Mouse (Mus musculus): ENCODE data around the gene Dscaml1. TPM values are rescaled to one million over a fixed set of nuclear protein-coding genes. Genes with fewer than 3 reads are reported as not detected.

Dscaml1 gene
- polyA plus RNA-seq, 1 experiment from 2014 or later: 1.1 TPM

- H3K9me3 ChIP-seq (ENCODE audit: control insufficient read depth, low read length): no peaks in the 10 kb centered on the region
- H3K4me2 ChIP-seq (ENCODE audit: low read depth): no peak overlapping the region
- no peak for DNase-seq (ENCODE audit: low spot score)
- no peak overlapping the region for H3K9ac ChIP-seq (ENCODE audit: low read length)
- H3K4me1 ChIP-seq (ENCODE audit: control insufficient read depth, insufficient read depth, low read length): no peaks in the 10 kb centered on the region
- no peak for ATAC-seq (ENCODE audit: insufficient read depth, low FRiP score, low TSS enrichment)
- 80% methylated on average over 4 of the region's 4 CpGs for WGBS
- H3K36me3 ChIP-seq (ENCODE audit: control insufficient read depth, insufficient read depth, low read length): no peaks in the 10 kb centered on the region
- H3K27ac ChIP-seq (ENCODE audit: low read depth, low read length): no peak overlapping the region
- H3K4me3 ChIP-seq (ENCODE audit: low read depth, low read length): no peak overlapping the region
- no peaks in the 10 kb centered on the region for H3K27me3 ChIP-seq (ENCODE audit: control insufficient read depth, insufficient read depth, low read length)
Measured at GRCm38 (mm10) chr9:45486665-45487074, 60.2 kb downstream of the Dscaml1 start.

- no peak overlapping the region for H3K27ac ChIP-seq (ENCODE audit: low read depth, low read length)
- no peak overlapping the region for H3K9ac ChIP-seq (ENCODE audit: low read length)
- WGBS: 83% methylated on average over 12 of the region's 12 CpGs
- DNase-seq (ENCODE audit: low spot score) (no peak), ATAC-seq (ENCODE audit: insufficient read depth, low FRiP score, low TSS enrichment) (no peak)
- no peak overlapping the region for H3K4me3 ChIP-seq (ENCODE audit: low read depth, low read length)
- H3K4me2 ChIP-seq (ENCODE audit: low read depth): no peak overlapping the region
- no peaks in the 10 kb centered on the region for H3K27me3 ChIP-seq (ENCODE audit: control insufficient read depth, insufficient read depth, low read length)
- no peaks in the 10 kb centered on the region for H3K36me3 ChIP-seq (ENCODE audit: control insufficient read depth, insufficient read depth, low read length)
- H3K4me1 ChIP-seq (ENCODE audit: control insufficient read depth, insufficient read depth, low read length): no peaks in the 10 kb centered on the region
- no peaks in the 10 kb centered on the region for H3K9me3 ChIP-seq (ENCODE audit: control insufficient read depth, low read length)
Measured at GRCm38 (mm10) chr9:45487179-45487801, 60.9 kb downstream of the Dscaml1 start.

GRCm38 (mm10) chr9:45490899-45491298 is 64.5 kb downstream of the Dscaml1 start:
- H3K27ac ChIP-seq (ENCODE audit: low read depth, low read length): no peak overlapping the region
- H3K9ac ChIP-seq (ENCODE audit: low read length): no peak overlapping the region
- DNase-seq (ENCODE audit: low spot score): no peak
- ATAC-seq (ENCODE audit: insufficient read depth, low FRiP score, low TSS enrichment): no peak
- H3K27me3 ChIP-seq (ENCODE audit: control insufficient read depth, insufficient read depth, low read length): no peaks in the 10 kb centered on the region
- no peaks in the 10 kb centered on the region for H3K9me3 ChIP-seq (ENCODE audit: control insufficient read depth, low read length)
- WGBS: 85% methylated on average over 2 of the region's 2 CpGs
- no peaks in the 10 kb centered on the region for H3K36me3 ChIP-seq (ENCODE audit: control insufficient read depth, insufficient read depth, low read length)
- H3K4me2 ChIP-seq (ENCODE audit: low read depth): no peak overlapping the region
- H3K4me1 ChIP-seq (ENCODE audit: control insufficient read depth, insufficient read depth, low read length): no peaks in the 10 kb centered on the region
- no peak overlapping the region for H3K4me3 ChIP-seq (ENCODE audit: low read depth, low read length)

- H3K36me3 ChIP-seq (ENCODE audit: control insufficient read depth, insufficient read depth, low read length): no peaks in the 10 kb centered on the region
- H3K4me1 ChIP-seq (ENCODE audit: control insufficient read depth, insufficient read depth, low read length): no peaks in the 10 kb centered on the region
- no peaks in the 10 kb centered on the region for H3K27me3 ChIP-seq (ENCODE audit: control insufficient read depth, insufficient read depth, low read length)
- no peak overlapping the region for H3K9ac ChIP-seq (ENCODE audit: low read length)
- H3K4me2 ChIP-seq (ENCODE audit: low read depth): no peak overlapping the region
- no peak for ATAC-seq (ENCODE audit: insufficient read depth, low FRiP score, low TSS enrichment)
- DNase-seq (ENCODE audit: low spot score): no peak
- H3K9me3 ChIP-seq (ENCODE audit: control insufficient read depth, low read length): no peaks in the 10 kb centered on the region
- no peak overlapping the region for H3K4me3 ChIP-seq (ENCODE audit: low read depth, low read length)
- no peak overlapping the region for H3K27ac ChIP-seq (ENCODE audit: low read depth, low read length)
- WGBS: 90% methylated on average over 3 of the region's 3 CpGs
Measured at GRCm38 (mm10) chr9:45494889-45495288, 68.5 kb downstream of the Dscaml1 start.

GRCm38 (mm10) chr9:45496340-45496739 is 69.9 kb downstream of the Dscaml1 start:
- ATAC-seq (ENCODE audit: insufficient read depth, low FRiP score, low TSS enrichment) (no peak), DNase-seq (ENCODE audit: low spot score) (no peak)
- H3K9me3 ChIP-seq (ENCODE audit: control insufficient read depth, low read length): no peaks in the 10 kb centered on the region
- H3K27ac ChIP-seq (ENCODE audit: low read depth, low read length): no peak overlapping the region
- no peak overlapping the region for H3K4me3 ChIP-seq (ENCODE audit: low read depth, low read length)
- WGBS: 85% methylated on average over 3 of the region's 3 CpGs
- H3K9ac ChIP-seq (ENCODE audit: low read length): no peak overlapping the region
- H3K4me1 ChIP-seq (ENCODE audit: control insufficient read depth, insufficient read depth, low read length): no peaks in the 10 kb centered on the region
- H3K4me2 ChIP-seq (ENCODE audit: low read depth): no peak overlapping the region
- H3K27me3 ChIP-seq (ENCODE audit: control insufficient read depth, insufficient read depth, low read length): no peaks in the 10 kb centered on the region
- no peaks in the 10 kb centered on the region for H3K36me3 ChIP-seq (ENCODE audit: control insufficient read depth, insufficient read depth, low read length)

- H3K4me2 ChIP-seq (ENCODE audit: low read depth): no peak overlapping the region
- 79% methylated on average over 1 of the region's 1 CpGs for WGBS
- no peak overlapping the region for H3K4me3 ChIP-seq (ENCODE audit: low read depth, low read length)
- no peaks in the 10 kb centered on the region for H3K36me3 ChIP-seq (ENCODE audit: control insufficient read depth, insufficient read depth, low read length)
- DNase-seq (ENCODE audit: low spot score) (no peak), ATAC-seq (ENCODE audit: insufficient read depth, low FRiP score, low TSS enrichment) (no peak)
- no peaks in the 10 kb centered on the region for H3K4me1 ChIP-seq (ENCODE audit: control insufficient read depth, insufficient read depth, low read length)
- no peaks in the 10 kb centered on the region for H3K27me3 ChIP-seq (ENCODE audit: control insufficient read depth, insufficient read depth, low read length)
- no peaks in the 10 kb centered on the region for H3K9me3 ChIP-seq (ENCODE audit: control insufficient read depth, low read length)
- no peak overlapping the region for H3K27ac ChIP-seq (ENCODE audit: low read depth, low read length)
- H3K9ac ChIP-seq (ENCODE audit: low read length): no peak overlapping the region
Measured at GRCm38 (mm10) chr9:45496944-45497343, 70.5 kb downstream of the Dscaml1 start.

GRCm38 (mm10) chr9:45499267-45499666 is 72.8 kb downstream of the Dscaml1 start:
- WGBS: 58% methylated on average over 10 of the region's 10 CpGs
- no peak for DNase-seq (ENCODE audit: low spot score)

GRCm38 (mm10) chr9:45500071-45500595 is 73.7 kb downstream of the Dscaml1 start:
- Histone ChIP-seq H3K36me3 (ENCODE audit: control insufficient read depth, insufficient read depth, low read length) (no peaks in the 10 kb centered on the region), H3K4me3 (ENCODE audit: low read depth, low read length) (no peak overlapping the region), H3K4me1 (ENCODE audit: control insufficient read depth, insufficient read depth, low read length) (0 out of 2 replicates have a peak, but pooled peaks cover 5% of the 10 kb centered on the region), H3K9ac (ENCODE audit: low read length) (no peak overlapping the region), H3K4me2 (ENCODE audit: low read depth) (no peak overlapping the region), H3K27ac (ENCODE audit: low read depth, low read length) (no peak overlapping the region), H3K9me3 (ENCODE audit: control insufficient read depth, low read length) (no peaks in the 10 kb centered on the region), H3K27me3 (ENCODE audit: control insufficient read depth, insufficient read depth, low read length) (no peaks in the 10 kb centered on the region)
- WGBS: 88% methylated on average over 3 of the region's 3 CpGs
- DNase-seq (ENCODE audit: low spot score): no peak
- ATAC-seq (ENCODE audit: insufficient read depth, low FRiP score, low TSS enrichment): no peak

More at GRCm38 (mm10) chr9:45499267-45499666, 72.8 kb downstream of the Dscaml1 start:
- no peak overlapping the region for H3K4me3 ChIP-seq (ENCODE audit: low read depth, low read length)
- H3K27me3 ChIP-seq (ENCODE audit: control insufficient read depth, insufficient read depth, low read length): no peaks in the 10 kb centered on the region
- no peak overlapping the region for H3K9ac ChIP-seq (ENCODE audit: low read length)
- ATAC-seq (ENCODE audit: insufficient read depth, low FRiP score, low TSS enrichment): no peak
- no peaks in the 10 kb centered on the region for H3K9me3 ChIP-seq (ENCODE audit: control insufficient read depth, low read length)
- H3K36me3 ChIP-seq (ENCODE audit: control insufficient read depth, insufficient read depth, low read length): no peaks in the 10 kb centered on the region
- H3K4me2 ChIP-seq (ENCODE audit: low read depth): no peak overlapping the region
- H3K27ac ChIP-seq (ENCODE audit: low read depth, low read length): no peak overlapping the region
- H3K4me1 ChIP-seq (ENCODE audit: control insufficient read depth, insufficient read depth, low read length): 0 out of 2 replicates have a peak, but pooled peaks cover 5% of the 10 kb centered on the region

- H3K27ac ChIP-seq (ENCODE audit: low read depth, low read length): no peak overlapping the region
- no peak overlapping the region for H3K4me2 ChIP-seq (ENCODE audit: low read depth)
- ATAC-seq (ENCODE audit: insufficient read depth, low FRiP score, low TSS enrichment): no peak
Measured at GRCm38 (mm10) chr9:45501295-45501927, 75.0 kb downstream of the Dscaml1 start.

More at GRCm38 (mm10) chr9:45501295-45501927, 75.0 kb downstream of the Dscaml1 start:
- 69% methylated on average over 5 of the region's 5 CpGs for WGBS
- H3K9me3 ChIP-seq (ENCODE audit: control insufficient read depth, low read length): no peaks in the 10 kb centered on the region
- no peaks in the 10 kb centered on the region for H3K27me3 ChIP-seq (ENCODE audit: control insufficient read depth, insufficient read depth, low read length)
- DNase-seq (ENCODE audit: low spot score): no peak
- peaks cover 8% of the 10 kb centered on the region; the same call in 1 of the 2 replicates for H3K4me1 ChIP-seq (ENCODE audit: control insufficient read depth, insufficient read depth, low read length)
- H3K9ac ChIP-seq (ENCODE audit: low read length): no peak overlapping the region
- no peak overlapping the region for H3K4me3 ChIP-seq (ENCODE audit: low read depth, low read length)
- no peaks in the 10 kb centered on the region for H3K36me3 ChIP-seq (ENCODE audit: control insufficient read depth, insufficient read depth, low read length)

Data from neural tube, embryonic 11.5 days (tissue).